Mouse (Mus musculus) frontal cortex, adult (tissue): Measurements from ENCODE around the gene BC034090.
"Not testable (repeated sequence)": the region's sequence is repeated elsewhere in the genome, so short reads cannot be mapped to it uniquely, and the experiment has no call there.

Experiments
- ATAC-seq: cut with Nextera tagmentation; 2 replicates; pipeline ENCODE4 v1.9.2; 2017; ENCODE audit warnings: mild to moderate bottlenecking, moderate library complexity, mixed read lengths; ENCODE audit not compliant: low TSS enrichment

Gene BC034090

DNA sequence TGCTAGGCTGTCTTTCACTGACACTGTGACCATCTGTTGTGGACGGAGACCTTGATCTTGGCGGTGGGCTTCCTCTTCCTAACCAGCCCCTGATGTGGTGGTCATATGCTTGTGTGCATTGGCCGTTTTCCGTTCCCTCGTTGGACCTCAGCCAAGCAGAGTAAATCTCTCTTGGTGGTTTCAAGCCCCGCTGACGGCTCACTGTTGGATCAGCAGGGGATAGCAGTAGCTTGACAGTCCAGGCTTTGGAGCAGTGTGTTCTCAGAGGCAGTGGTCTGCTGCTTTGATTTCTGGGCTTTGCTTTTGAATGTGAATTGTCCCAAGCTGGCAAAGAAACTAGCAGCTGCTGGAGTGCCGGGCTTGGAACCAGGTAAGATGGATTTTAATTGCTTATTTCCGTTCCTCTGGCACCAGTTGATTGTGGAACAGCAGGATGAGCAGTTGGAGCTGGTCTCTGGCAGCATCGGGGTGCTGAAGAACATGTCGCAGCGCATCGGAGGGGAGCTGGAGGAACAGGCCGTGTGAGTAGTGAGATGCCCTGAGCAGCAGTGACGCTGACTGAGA, 51.4 kb downstream of the BC034090 start:
- peak; percentile 50 for ATAC-seq

DNA sequence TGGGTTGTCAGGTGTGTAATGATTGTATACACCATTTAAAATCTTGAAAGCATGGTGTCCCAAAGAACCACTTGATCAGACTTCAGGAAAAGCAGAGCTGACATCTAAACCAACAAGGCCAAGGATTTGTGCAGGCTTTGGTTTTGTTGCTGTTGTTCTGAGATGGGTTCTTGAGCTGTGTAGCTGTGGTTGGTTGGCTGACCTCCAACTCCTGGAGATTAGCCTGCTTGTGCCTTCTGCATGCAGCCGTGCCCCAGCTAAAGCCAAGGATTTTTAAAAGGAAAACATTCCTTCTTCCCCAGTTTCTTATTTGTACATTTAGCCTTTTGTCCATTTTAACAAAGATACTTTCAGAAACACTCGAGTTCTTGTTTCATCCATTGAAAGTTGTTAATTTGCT, 52.6 kb downstream of the BC034090 start:
- no peak for ATAC-seq

DNA sequence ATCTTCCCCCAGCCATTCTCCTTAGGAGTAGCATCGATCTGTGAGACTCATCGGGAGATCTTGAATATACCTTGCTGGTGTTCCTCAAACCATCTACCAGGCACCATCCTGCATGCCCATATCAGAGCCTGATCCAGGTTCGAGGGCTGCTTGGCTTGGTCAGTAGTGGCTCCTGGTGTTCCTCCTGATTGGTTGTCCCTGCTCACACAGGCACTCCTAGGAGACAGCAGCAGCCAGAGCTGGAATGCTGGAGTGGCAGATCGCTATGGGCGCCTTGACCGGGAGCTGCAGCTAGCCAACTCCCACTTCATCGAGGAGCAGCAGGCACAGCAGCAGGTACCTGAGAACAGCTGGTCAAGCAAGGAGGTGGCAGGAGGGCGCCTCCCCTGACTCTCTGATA, 53.0 kb downstream of the BC034090 start:
- no peak for ATAC-seq

DNA sequence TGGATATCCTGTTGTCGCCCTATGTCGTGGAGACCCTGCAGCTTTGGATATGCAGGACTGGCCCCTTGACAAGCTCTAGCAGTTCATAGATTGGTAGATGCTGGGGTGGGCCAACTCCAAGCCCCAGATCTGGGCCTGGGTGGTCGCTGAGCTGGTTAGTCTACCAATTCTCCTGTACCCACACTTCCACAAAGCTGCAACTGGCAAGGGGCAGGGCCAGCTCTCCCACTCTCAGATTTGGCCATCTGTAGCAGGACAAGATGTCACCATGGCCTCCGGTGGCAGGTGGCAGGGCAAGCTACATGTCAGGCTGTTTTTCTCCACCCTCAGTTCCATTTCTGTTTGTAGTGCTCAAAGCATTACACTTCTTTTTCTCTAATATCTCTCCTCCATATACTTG, 55.6 kb downstream of the BC034090 start:
- ATAC-seq, result no peak

DNA sequence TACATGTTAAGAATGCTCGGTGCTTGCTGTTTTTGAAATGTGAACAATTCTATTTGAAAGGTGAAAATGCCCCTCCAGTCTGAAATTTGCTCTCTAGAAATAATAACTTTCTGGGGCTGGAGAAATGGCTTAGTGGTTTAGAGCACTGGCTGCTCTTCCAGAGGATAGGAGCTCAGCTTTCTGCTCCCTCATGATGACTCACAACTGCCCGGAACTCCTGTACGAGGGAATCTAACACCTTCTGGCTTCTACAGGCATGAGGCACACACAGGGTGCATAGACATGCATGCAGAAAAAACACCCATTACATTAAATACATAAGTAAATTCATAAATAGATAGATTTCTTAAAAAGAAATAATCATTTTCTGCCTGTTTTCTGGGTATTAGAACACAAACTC, 60.1 kb downstream of the BC034090 start:
- no peak for ATAC-seq

DNA sequence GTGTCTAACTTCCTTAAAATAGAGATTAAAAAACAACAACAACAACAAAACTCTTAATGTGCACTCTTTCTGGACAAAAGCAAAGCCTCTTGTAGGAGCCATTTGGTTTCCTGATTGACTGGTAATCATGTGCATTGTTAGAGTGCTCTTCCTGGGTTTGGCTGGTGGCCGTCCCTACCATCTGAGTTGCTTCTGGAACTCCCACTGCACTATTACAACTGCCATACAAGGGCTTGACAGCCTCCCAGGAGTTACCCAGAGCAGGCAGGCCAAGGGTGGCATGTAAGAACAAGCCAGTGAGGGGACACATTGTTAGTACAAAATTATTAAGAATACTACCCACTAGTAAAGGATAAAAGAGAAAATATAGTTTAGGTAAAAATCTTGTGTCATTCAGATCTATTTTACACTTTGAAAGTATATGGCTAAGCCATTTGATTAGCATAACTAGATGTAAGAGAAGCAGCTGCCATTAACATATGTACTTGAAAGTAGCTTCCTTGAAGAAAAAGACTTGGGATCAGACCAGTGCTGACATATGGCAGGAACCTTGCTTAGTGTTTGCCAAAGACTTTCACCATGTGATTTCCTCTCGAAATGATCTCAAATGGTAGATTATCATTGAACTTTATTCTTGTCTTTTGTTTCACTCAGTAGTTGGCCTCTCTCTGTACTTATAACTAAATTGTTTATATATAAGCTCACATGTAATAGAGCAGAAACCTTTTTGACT, 65.9 kb downstream of the BC034090 start:
- ATAC-seq, result no peak

DNA sequence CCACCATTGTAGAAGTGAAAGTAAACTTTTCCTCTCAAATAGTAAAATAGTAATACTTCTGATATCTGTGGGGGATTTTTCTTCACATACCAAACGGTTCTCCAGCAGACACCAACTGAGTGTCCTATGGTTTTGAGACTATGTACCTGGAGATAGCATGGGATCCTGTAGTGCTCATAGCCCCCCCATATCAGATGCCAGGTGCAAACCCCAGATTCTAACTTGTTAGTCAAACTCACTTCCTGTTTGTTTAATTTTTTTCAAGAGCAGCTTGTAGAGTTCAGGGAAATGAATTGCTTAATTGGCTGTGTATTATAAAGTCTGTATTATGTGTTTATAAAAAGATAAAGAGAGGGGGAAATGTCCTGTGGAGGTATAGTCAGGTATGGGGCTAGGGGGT, 69.8 kb downstream of the BC034090 start:
- no peak for ATAC-seq

DNA sequence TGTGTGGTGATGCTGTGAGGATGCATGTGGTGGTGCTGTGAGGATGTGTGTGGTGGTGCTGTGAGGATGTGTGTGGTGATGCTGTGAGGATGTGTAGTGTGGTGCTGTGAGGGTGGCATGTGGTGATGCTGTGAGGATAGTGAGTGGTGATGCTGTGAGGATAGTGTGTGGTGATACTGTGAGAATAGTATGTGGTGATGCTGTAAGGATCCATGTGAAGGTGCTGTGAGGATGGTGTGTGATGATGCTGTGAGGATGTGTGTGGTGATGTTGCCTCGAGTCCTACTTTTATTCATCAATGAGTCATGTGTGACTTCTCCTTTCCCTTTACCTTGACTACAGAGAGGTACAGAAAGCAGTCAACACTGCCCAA, 70.6 kb downstream of the BC034090 start:
- not testable (repeated sequence) for ATAC-seq

DNA sequence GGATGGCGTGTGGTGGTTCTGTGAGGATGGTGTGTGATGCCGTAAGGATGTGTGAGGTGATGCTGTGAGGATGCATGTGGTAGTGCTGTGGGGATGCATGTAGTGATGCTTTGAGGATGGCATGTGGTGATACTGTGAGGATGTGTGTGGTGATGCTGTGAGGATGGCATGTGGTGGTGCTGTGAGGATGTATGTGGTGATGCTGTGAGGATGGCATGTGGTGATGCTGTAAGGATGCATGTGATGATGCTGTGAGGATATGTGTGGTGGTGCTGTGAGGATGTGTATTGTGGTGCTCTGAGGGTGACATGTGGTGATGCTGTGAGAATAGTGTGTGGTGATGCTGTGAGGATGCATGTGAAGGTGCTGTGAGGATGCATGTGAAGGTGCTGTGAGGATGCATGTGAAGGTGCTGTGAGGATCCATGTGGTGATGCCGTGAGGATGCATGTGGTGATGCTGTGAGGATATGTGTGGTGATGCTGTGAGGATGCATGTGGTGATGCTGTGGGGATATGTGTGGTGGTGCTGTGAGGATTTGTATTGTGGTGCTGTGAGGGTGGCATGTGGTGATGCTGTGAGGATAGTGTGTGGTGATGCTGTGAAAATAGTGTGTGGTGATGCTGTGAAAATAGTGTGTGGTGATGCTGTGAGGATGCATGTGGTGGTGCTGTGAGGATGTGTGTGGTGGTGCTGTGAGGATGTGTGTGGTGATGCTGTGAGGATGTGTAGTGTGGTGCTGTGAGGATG, 71.2 kb downstream of the BC034090 start:
- ATAC-seq, result no peak

DNA sequence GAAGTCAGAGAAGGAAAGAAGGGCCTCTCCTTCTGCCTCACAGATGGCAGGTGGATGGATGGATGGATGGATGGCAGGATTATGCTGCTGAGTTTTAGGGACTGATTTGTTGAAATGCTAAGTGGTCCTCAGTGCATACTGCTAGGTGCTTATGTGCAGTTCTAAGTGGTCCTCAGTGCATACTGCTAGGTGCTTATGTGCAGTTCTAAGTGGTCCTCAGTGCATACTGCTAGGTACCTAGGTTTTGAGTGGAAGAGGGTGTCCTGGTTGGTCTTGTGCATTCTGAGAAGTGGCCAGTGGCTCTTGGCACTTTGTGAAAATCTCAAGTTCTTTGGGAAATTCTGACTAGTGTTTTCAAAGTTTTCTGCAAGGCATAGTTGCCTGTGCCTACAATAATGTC, 74.3 kb downstream of the BC034090 start:
- no peak for ATAC-seq

DNA sequence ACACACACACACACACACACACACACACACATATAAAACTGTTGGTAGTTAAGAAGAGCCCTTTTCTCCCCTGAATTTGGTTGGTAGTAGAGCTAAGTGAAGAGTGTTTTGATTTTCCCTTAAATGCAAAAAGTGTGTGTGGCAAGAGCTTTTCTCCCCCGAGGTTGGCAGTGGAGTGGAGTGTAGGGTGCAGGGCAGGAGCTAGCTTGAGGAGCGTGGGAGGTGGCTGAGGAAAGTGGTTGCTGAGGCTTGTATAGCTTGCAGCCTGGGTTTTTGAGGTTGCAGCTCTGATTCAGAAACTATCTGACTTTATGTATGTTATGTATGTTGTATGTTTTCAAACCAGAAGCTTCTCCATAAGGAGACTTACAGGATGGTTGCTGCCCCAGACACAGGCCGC, 76.8 kb downstream of the BC034090 start:
- ATAC-seq, result peak; percentile 85
